Comparison of ENCODE assay signal across 19 mouse cellular contexts in the genomic region with DNA sequence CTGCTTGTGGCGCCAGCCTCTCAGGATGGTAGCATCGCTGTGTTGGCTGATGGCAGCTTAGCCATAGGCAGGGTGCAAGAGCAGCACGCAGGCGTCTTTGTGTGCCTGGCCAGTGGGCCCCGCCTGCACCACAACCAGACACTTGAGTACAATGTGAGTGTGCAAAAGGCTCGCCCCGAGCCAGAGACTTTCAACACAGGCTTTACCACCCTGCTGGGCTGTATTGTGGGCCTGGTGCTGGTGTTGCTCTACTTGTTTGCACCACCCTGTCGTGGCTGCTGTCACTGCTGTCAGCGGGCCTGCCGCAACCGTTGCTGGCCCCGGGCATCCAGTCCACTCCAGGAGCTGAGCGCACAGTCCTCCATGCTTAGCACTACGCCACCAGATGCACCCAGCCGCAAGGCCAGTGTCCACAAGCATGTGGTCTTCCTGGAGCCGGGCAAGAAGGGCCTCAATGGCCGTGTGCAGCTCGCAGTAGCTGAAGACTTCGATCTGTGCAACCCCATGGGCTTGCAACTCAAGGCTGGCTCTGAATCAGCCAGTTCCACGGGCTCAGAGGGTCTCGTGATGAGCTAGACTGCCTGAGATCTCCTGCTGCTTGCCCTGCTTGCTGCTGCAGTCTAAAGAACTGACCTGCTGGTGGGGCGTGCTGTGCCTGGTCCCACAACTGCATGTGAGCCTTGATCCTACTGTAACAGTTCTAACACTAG. TPM values are rescaled to one million over a fixed set of nuclear protein-coding genes. Genes with fewer than 3 reads are reported as not detected.
DNase-seq lines count a peak whose midpoint lies in the region; ATAC-seq and TF ChIP-seq lines count a peak whose summit lies in the region.
"Had no signal": no experiment of that assay in that cellular context is flagged by ENCODE, and none has a peak within 500 bp of the region (broad histone marks: within the 10 kb centered on the region; RNA-seq: fewer than 3 reads in every experiment).

No protein-coding gene starts in this region.

- H3K27me3 ChIP-seq in heart, adult 2 months (ENCODE audit: control insufficient read depth, insufficient read depth, low read length): no peaks in the 10 kb centered on the region
- H3K27me3 ChIP-seq in E14TG2a.4 (ENCODE audit: insufficient read depth, low read length): no peaks in the 10 kb centered on the region
- no peaks in the 10 kb centered on the region for H3K27me3 ChIP-seq in limb, embryonic 10.5 days (ENCODE audit: low read depth, poor library complexity, severe bottlenecking)
- H3K27me3 ChIP-seq: CH12.LX; embryonic facial prominence, embryonic 15.5 days; heart, embryonic 13.5 days; kidney, embryonic 15.5 days; liver, embryonic 13.5 days; neural tube, embryonic 12.5 days; Patski had no signal

- intact Hi-C loops in heart, adult 2 months (cut with DNase I): loop anchor here (5.0 kb wide), 1 partner anchor 152 kb away; no protein-coding TSS in a partner anchor
- intact Hi-C loops in heart, postnatal 25 days (cut with DNase I): loop anchor here (5.0 kb wide), 2 partner anchors 52 to 152 kb away; partner anchors contain the start of gene Ip6k1

- WGBS in heart, adult 2 months: 90% methylated on average over 22 of the region's 22 CpGs
- WGBS in limb, embryonic 10.5 days: 91% methylated on average over 22 of the region's 22 CpGs

- no peak for ATAC-seq in CD4-positive, CD25-positive, alpha-beta regulatory T cell, adult 4 months
- ATAC-seq: inflammation-experienced regulatory T-cells, adult 6 months; Patski had no signal

- H3K4me3 ChIP-seq in heart, adult 2 months: no peak overlapping the region
- H3K4me3 ChIP-seq in E14TG2a.4 (replicated peaks; ENCODE audit: low read length): peak overlapping the region; percentile 70
- H3K4me3 ChIP-seq in limb, embryonic 10.5 days: 0 out of 2 replicates have a peak overlapping the region, but pooled peaks have one; percentile 34
- H3K4me3 ChIP-seq: embryonic facial prominence, embryonic 15.5 days; heart, embryonic 13.5 days; hindbrain, embryonic 10.5 days; kidney, embryonic 15.5 days; liver, embryonic 13.5 days; neural tube, embryonic 12.5 days had no signal

- peaks cover 15% of the 10 kb centered on the region for H3K4me1 ChIP-seq in heart, adult 2 months (ENCODE audit: control insufficient read depth, insufficient read depth, low read length)
- H3K4me1 ChIP-seq in E14TG2a.4 (replicated peaks; ENCODE audit: low read depth, low read length): peaks cover 84% of the 10 kb centered on the region
- peaks cover 20% of the 10 kb centered on the region for H3K4me1 ChIP-seq in limb, embryonic 10.5 days

- no peak overlapping the region for H3K27ac ChIP-seq in heart, adult 2 months
- H3K27ac ChIP-seq in limb, embryonic 10.5 days: no peak overlapping the region
- H3K27ac ChIP-seq: heart, embryonic 13.5 days; hindbrain, embryonic 10.5 days; neural tube, embryonic 12.5 days had no signal

- H3K36me3 ChIP-seq in heart, adult 2 months (ENCODE audit: control insufficient read depth, insufficient read depth, low read length): no peaks in the 10 kb centered on the region
- H3K36me3 ChIP-seq in E14TG2a.4 (ENCODE audit: insufficient read depth, low read length): peaks cover 63% of the 10 kb centered on the region
- peaks cover 86% of the 10 kb centered on the region for H3K36me3 ChIP-seq in limb, embryonic 10.5 days

- no peak overlapping the region for H3K9ac ChIP-seq in heart, adult 2 months (ENCODE audit: low read depth, low read length)
- H3K9ac ChIP-seq: embryonic facial prominence, embryonic 15.5 days; heart, embryonic 13.5 days; kidney, embryonic 15.5 days; liver, embryonic 13.5 days; neural tube, embryonic 12.5 days had no signal

- H3K9me3 ChIP-seq in E14TG2a.4 (ENCODE audit: low read length): no peaks in the 10 kb centered on the region
- no peaks in the 10 kb centered on the region for H3K9me3 ChIP-seq in limb, embryonic 10.5 days (replicated peaks)
- H3K9me3 ChIP-seq: embryonic facial prominence, embryonic 15.5 days; heart, embryonic 13.5 days; hindbrain, embryonic 10.5 days; kidney, embryonic 15.5 days; liver, embryonic 13.5 days; neural tube, embryonic 12.5 days had no signal

- no peak for TF ChIP-seq CTCF in heart, adult 2 months (IDR thresholded peaks at IDR 0.05)
- no peak for TF ChIP-seq CTCF in E14TG2a.4 (conservative IDR thresholded peaks at IDR 0.05; ENCODE audit: low read length)

- peak; percentile 17 for DNase-seq in cerebellum, adult 11 months
- DNase-seq in cerebellum, postnatal 4 days (ENCODE audit: low spot score in 2 of 2): no peak
- peak; percentile 7 to 19 for DNase-seq in heart, adult 2 months
- DNase-seq in heart, postnatal 25 days (ENCODE audit: low spot score): no peak
- no peak for DNase-seq in limb, embryonic 10.5 days (ENCODE audit: low spot score)
- DNase-seq in left cerebral cortex, adult 9 months (ENCODE audit: low spot score in 2 of 2): no peak
- DNase-seq: liver, embryonic 13.5 days; right cerebral cortex, postnatal 25 days had no signal

- TF ChIP-seq POLR2A in heart, adult 2 months (IDR thresholded peaks at IDR 0.05; ENCODE audit: insufficient read depth, low read depth, low read length): no peak

- TF ChIP-seq EP300 in heart, adult 2 months (IDR thresholded peaks at IDR 0.05; ENCODE audit: insufficient read depth, low read depth, low read length): no peak

- H3K79me2 ChIP-seq in heart, adult 2 months (replicated peaks; ENCODE audit: control insufficient read depth, insufficient read depth, low read length): no peaks in the 10 kb centered on the region

RNA-seq across cellular contexts. Expression of gene Amigo3, which starts 1.5 kb away (rescaled TPM):
- 1 to 10 TPM; 1.5 to 2.0 TPM for total RNA-seq in heart, adult 2 months (2021)
- polyA plus RNA-seq in heart, adult 2 months (2012; rRNA removed): 3.1 and 5.1 TPM in 2 replicates
- 1 to 10 TPM; 1.8 TPM for total RNA-seq in heart, postnatal 25 days (2021)
- 1.9 and 3.5 TPM in 2 replicates for polyA plus RNA-seq in limb, embryonic 10.5 days (2016; fragmentation: Nextera tagmentation; extraction: Ambion mirVana)
- polyA plus RNA-seq in CD4-positive, CD25-positive, alpha-beta regulatory T cell, adult 4 months (2017; shearing (Covaris generic)): 1 to 10 TPM; 2.0 to 2.8 TPM

RNA-seq across cellular contexts. Expression of gene Gmppb, which starts 5.4 kb away (rescaled TPM):
- 10 to 100 TPM; 10.1 to 10.2 TPM for total RNA-seq in heart, adult 2 months (2021)
- polyA plus RNA-seq in heart, adult 2 months (2012; rRNA removed): 9.6 and 11.2 TPM in 2 replicates
- total RNA-seq in heart, postnatal 25 days (2021): 10 to 100 TPM in 1 of 2 experiments, 1 to 10 TPM in 1; 9.4 to 10.7 TPM
- 25.2 and 26.4 TPM in 2 replicates for polyA plus RNA-seq in limb, embryonic 10.5 days (2016; fragmentation: Nextera tagmentation; extraction: Ambion mirVana)
- polyA plus RNA-seq in CD4-positive, CD25-positive, alpha-beta regulatory T cell, adult 4 months (2017; shearing (Covaris generic)): 10 to 100 TPM; 18.0 to 25.0 TPM

RNA-seq across cellular contexts. Expression of gene Mst1, which starts 25.8 kb away (rescaled TPM):
- not detected for total RNA-seq in heart, adult 2 months (2021)
- 0.59 TPM in 1 of 2 replicates, not detected in the other for polyA plus RNA-seq in heart, adult 2 months (2012; rRNA removed)
- total RNA-seq in heart, postnatal 25 days (2021): not detected
- 0.54 and 0.74 TPM in 2 replicates for polyA plus RNA-seq in limb, embryonic 10.5 days (2016; fragmentation: Nextera tagmentation; extraction: Ambion mirVana)
- 1 to 10 TPM; 1.4 to 1.5 TPM for polyA plus RNA-seq in CD4-positive, CD25-positive, alpha-beta regulatory T cell, adult 4 months (2017; shearing (Covaris generic))
- total RNA-seq: midbrain, postnatal 0 days had no signal
- polyA plus RNA-seq: midbrain, postnatal 0 days had no signal

RNA-seq across cellular contexts. Expression of gene Rnf123, which starts 28.7 kb away (rescaled TPM):
- 10 to 100 TPM; 79.3 to 86.7 TPM for total RNA-seq in heart, adult 2 months (2021)
- polyA plus RNA-seq in heart, adult 2 months (2012; rRNA removed): 114 and 126 TPM in 2 replicates
- 100 to 1,000 TPM in 1 of 2 experiments, 10 to 100 TPM in 1; 90.1 to 112 TPM for total RNA-seq in heart, postnatal 25 days (2021)
- 31.8 and 37.5 TPM in 2 replicates for polyA plus RNA-seq in limb, embryonic 10.5 days (2016; fragmentation: Nextera tagmentation; extraction: Ambion mirVana)
- 10 to 100 TPM; 68.1 to 87.9 TPM for polyA plus RNA-seq in CD4-positive, CD25-positive, alpha-beta regulatory T cell, adult 4 months (2017; shearing (Covaris generic))

RNA-seq across cellular contexts. Expression of gene Apeh, which starts 39.9 kb away (rescaled TPM):
- total RNA-seq in heart, adult 2 months (2021): 10 to 100 TPM; 37.6 to 39.3 TPM
- 58.0 and 92.7 TPM in 2 replicates for polyA plus RNA-seq in heart, adult 2 months (2012; rRNA removed)
- total RNA-seq in heart, postnatal 25 days (2021): 10 to 100 TPM; 43.1 to 45.4 TPM
- polyA plus RNA-seq in limb, embryonic 10.5 days (2016; fragmentation: Nextera tagmentation; extraction: Ambion mirVana): 70.8 and 76.2 TPM in 2 replicates
- 10 to 100 TPM; 52.2 to 70.5 TPM for polyA plus RNA-seq in CD4-positive, CD25-positive, alpha-beta regulatory T cell, adult 4 months (2017; shearing (Covaris generic))

Comparison
In these comparisons a context has a peak if more than half of its experiments do, and no peak if none do; other contexts are left out.
1. DNase-seq: peak in cerebellum, adult 11 months (single experiment) and heart, adult 2 months (2 of 2); none in cerebellum, postnatal 4 days (0 of 2), heart, postnatal 25 days (single experiment), limb, embryonic 10.5 days (single experiment) and left cerebral cortex, adult 9 months (0 of 2).